Mouse (Mus musculus) olfactory bulb, adult 2 months (tissue): Measurements from ENCODE around the gene Ivl.

Source experiments
- CTCF ChIP-seq: fragments of 200-500 bp; IDR thresholded peaks from 2 replicates; pipeline ENCODE4 v1.5.1; 2012; ENCODE audit warnings: low read depth, mild to moderate bottlenecking, low read length, moderate library complexity; ENCODE audit not compliant: insufficient read depth
- POLR2A ChIP-seq: fragments of 200-500 bp; IDR thresholded peaks from 2 replicates; pipeline ENCODE4 v1.6.1; 2012; ENCODE audit warnings: mild to moderate bottlenecking, low read depth, low read length, moderate library complexity; ENCODE audit not compliant: insufficient read depth

DNA sequence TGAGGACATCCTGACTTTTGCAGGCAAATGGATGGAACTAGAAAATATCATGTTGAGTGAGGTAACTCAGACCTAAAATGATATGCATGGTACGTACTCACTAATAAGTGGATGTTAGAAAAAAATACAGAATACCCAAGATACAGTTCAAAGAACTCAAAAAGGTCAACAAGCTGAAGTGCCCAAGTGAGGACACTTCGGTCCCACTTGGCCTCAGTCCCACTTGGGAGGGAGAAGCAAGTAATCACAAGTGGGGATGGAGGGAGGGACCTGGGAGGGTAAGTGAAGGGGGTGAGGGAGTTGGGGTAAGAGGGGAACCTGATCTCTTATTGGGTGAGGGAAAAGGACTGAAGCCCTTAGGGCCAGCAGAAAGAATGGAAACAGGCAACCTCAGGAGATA lies 4.8 kb downstream of the Ivl start:
- TF ChIP-seq CTCF (no peak), POLR2A (no peak)
